Mouse (Mus musculus) mammary gland, adult 2 months (tissue): ENCODE data around the gene Plpp2. TPM values are rescaled to one million over a fixed set of nuclear protein-coding genes. Genes with fewer than 3 reads are reported as not detected.

Experiments
- polyA plus RNA-seq: library from polyadenylated mRNA; depleted of rRNA; stranded (reverse); fragments of >200 nt; gene quantifications from 2 replicates; pipeline ENCODE4 v1.2.3, GENCODE M21; 2012; ENCODE audit warnings: low replicate concordance; rRNA removed

Gene Plpp2
- polyA plus RNA-seq: 27.4 and 36.8 TPM in 2 replicates

GRCm38 (mm10) chr10:79533126-79533911 lies at the start of gene Plpp2:
Gene Plpp2, minus strand, starts transcription at chr10:79533796.

DNA sequence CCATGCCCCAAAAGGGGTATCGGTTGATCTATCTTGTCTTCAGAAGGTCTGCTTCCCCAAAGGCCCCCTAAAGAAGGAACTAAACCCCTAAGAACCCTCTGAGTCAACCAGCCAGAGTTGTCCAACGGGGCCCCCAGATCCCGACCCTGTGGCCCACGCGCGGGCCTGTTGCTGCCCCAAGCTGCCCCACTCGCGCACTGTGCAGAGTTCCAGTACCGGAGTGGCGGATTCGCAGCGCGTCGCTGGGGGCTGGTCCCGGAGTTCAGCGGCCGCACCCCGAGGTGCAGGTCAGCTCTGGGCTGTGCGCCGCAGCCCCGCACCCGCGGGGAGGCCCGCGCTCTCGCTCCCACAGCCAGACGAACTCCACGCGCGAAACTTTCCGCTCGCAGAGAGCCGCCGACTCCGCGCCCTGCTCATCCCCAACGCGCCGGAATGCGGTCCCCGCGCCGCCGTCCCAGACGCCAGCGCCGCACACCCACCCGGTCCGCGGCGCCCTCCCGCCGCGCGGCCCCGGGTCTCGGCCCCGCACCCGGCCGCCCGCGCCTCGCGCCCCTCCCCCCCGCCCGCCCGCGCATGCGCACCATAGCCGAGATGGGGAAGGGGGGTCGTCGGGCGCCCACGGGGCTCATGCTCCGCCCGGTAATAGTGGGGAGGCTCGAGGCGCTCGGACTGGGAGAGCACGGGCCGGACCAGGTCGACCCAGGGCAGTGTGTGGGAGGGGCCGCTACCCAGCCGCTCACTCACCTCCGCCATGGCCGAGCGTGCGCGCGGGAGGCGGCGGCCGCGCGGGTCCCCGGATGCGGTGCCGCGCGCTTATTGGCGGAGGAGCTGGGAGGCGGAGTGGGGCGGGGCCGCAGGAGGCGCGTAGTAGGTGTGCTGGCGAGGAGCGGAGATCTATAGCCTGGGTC lies 21.0 kb upstream of the Plpp2 start, which contains the start of gene Mier2:
Gene Mier2, minus strand, starts transcription at position 870 of the 908 bp plus-strand sequence.

Other genes starting within 250 kb of the Plpp2 start
- not detected in 2 replicates for gene Vmn2r82, start 177.3 kb downstream of the Plpp2 start, polyA plus RNA-seq
- not detected in 2 replicates for gene Vmn2r83, start 65.1 kb downstream of the Plpp2 start, polyA plus RNA-seq
- 102 and 125 TPM in 2 replicates for gene Mier2, start 21.4 kb upstream of the Plpp2 start, polyA plus RNA-seq
- gene Theg, start 53.5 kb upstream of the Plpp2 start, polyA plus RNA-seq: 0.24 TPM in 1 of 2 replicates, not detected in the other
- gene C2cd4c, start 80.2 kb upstream of the Plpp2 start, polyA plus RNA-seq: 0.19 and 0.26 TPM in 2 replicates
- gene Shc2, start 104.1 kb upstream of the Plpp2 start, polyA plus RNA-seq: 12.4 and 17.4 TPM in 2 replicates
- gene Odf3l2, start 111.9 kb upstream of the Plpp2 start, polyA plus RNA-seq: 2.3 TPM in 1 of 2 replicates, not detected in the other
- 3.9 and 8.7 TPM in 2 replicates for gene Madcam1, start 130.8 kb upstream of the Plpp2 start, polyA plus RNA-seq
- 46.9 and 119 TPM in 2 replicates for gene Tpgs1, start 135.6 kb upstream of the Plpp2 start, polyA plus RNA-seq
- 265 and 337 TPM in 2 replicates for gene Cdc34, start 148.4 kb upstream of the Plpp2 start, polyA plus RNA-seq
- gene Gzmm, start 155.2 kb upstream of the Plpp2 start, polyA plus RNA-seq: 1.1 and 1.3 TPM in 2 replicates
- 489 and 512 TPM in 2 replicates for gene Bsg, start 170.7 kb upstream of the Plpp2 start, polyA plus RNA-seq
- gene Hcn2, start 182.8 kb upstream of the Plpp2 start, polyA plus RNA-seq: 1.9 and 6.1 TPM in 2 replicates
- gene Polrmt, start 212.8 kb upstream of the Plpp2 start, polyA plus RNA-seq: 53.1 and 71.6 TPM in 2 replicates
- gene Fgf22, start 221.3 kb upstream of the Plpp2 start, polyA plus RNA-seq: 0.19 TPM in 1 of 2 replicates, not detected in the other
- 91.7 and 212 TPM in 2 replicates for gene Rnf126, start 233.2 kb upstream of the Plpp2 start, polyA plus RNA-seq
- 19.5 and 24.6 TPM in 2 replicates for gene Fstl3, start 243.5 kb upstream of the Plpp2 start, polyA plus RNA-seq